Mouse (Mus musculus): ENCODE results near the gene Cpm. TPM values are rescaled to one million over a fixed set of nuclear protein-coding genes. Genes with fewer than 3 reads are reported as not detected.
A peak's percentile ranks its signal among the peaks of the same experiment; 100 is the strongest.
"Not testable (repeated sequence)": the region's sequence is repeated elsewhere in the genome, so short reads cannot be mapped to it uniquely, and the experiment has no call there.

Cpm gene
- total RNA-seq, 4 experiments from 2014 or later = 7.6 to 8.4 (median 8.1) TPM

DNA sequence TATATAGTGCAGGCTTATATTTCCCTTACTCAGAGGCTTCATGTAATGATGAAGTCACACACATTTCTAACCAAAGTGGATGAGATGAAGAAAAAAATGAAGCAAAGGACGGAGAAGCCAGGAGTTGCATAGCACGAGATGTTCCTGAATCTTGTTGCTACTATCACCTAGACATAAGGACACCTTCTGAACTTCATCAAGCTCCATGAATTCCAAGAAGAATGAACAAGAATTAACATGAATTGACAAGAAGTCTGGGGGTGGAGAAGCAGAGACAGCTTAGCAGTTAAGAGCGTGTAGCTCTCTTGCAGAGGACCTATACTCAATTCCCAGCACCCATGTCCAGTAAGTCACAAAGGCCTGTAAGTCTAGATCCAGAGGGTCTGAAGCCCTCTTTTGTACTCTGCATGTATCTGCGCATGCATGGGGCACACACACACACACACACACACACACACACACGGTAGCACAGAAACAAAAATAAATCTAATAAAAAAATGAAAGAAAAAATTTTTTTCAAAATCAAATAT, 36.2 kb upstream of the Cpm start:
- DNase-seq (ENCODE audit: low spot score in 2 of 2) = no peak

DNA sequence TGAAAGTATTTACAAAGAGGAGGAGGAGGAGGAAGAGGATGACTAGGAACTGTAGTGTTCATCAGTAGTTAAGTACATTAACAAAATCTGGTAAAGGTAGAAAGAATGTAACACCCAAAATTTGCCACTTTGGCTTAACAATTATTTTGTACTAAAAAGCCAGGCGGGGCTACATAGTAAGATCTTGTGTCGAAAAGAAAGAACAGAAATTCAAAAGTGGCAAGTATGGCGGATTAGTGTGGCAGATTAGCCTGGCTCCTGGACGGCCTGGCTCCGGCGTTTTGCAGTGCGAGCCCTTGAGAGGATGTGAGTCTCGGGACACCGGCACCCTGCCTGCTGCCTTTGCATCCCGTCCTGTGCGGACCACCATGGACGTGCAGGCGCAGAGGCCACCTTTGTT, 35.4 kb upstream of the Cpm start:
- DNase-seq (ENCODE audit: low spot score in 2 of 2) = no peak

DNA sequence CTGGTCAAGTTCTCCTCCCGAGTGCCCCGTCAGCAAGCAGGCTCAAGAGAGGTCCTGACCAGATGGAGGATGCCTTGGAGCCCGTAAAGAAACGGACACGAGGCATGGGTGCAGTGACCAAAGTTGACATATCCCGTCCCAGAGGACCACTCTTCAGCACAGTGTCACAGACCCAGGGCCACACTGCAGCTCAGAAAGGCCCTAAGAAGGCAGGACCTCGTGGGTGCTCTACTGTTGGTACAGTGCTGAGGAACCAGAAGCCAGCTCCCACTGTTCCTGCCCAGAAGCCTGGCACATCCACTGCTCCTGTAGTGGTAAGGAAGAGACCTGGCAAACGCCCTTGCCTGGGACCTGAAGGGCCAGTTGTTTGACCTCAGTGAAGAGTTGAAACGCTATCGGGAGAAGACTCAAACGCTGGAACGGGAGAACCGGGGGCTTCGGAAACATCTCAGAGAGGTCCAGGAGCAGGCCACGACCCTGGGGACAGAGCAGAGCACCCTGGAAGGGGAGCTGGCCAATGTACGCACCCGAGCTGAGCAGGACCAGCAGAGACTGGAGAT, 34.9 kb upstream of the Cpm start:
- no peak for DNase-seq (ENCODE audit: low spot score in 2 of 2)

DNA sequence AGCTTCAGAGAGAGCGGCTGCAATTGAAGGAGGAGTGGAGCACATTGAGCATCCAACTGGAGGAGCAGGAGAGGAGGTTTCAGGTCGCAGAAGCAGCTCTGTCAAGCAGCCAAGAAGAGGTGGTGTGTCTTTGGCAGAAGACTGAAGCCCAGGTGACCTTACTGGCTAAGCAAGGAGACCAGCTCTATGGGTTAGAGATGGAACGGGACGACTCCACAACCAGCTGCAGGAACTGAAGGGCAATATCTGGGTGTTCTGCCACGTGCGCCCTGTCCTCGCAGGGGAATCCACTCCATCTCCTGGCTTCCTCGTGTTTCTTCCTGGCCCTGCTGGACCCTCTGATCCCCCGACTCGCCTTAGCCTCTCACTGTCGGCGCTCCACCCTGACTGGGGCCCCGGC, 34.4 kb upstream of the Cpm start:
- DNase-seq (ENCODE audit: low spot score in 2 of 2) = no peak

DNA sequence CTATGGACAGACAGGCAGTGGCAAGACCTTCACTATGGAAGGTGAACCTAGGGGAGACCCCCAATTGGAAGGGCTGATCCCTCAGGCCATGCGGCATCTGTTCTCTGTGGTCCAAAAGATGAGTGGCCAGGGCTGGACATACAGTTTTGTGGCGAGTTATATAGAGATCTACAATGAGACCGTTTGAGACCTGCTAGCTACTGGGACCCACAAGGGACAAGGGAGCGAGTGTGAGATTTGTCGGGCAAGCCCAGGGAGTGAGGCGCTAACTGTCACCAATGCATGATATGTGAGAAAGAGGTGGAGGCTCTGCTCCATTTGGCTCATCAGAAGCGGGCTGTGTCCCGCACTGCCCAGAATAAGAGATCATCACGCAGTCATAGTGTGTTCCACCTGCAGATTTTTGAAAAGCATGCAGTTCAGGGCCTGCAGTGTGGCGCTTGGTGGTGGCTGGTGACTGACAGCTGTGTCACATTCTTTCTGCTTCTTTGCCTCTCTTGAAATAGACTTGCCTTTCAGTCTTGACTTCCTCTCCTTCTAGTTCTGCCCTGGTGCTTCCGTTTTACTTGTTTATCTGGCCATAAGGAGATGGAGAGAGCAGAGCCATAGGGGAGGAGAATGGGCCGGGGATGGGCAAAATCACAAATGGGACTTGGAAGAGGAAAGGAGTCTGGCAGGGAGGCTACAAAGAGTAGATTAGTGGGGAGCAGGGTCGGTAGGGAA, 33.7 kb upstream of the Cpm start:
- no peak for DNase-seq (ENCODE audit: low spot score in 2 of 2)

DNA sequence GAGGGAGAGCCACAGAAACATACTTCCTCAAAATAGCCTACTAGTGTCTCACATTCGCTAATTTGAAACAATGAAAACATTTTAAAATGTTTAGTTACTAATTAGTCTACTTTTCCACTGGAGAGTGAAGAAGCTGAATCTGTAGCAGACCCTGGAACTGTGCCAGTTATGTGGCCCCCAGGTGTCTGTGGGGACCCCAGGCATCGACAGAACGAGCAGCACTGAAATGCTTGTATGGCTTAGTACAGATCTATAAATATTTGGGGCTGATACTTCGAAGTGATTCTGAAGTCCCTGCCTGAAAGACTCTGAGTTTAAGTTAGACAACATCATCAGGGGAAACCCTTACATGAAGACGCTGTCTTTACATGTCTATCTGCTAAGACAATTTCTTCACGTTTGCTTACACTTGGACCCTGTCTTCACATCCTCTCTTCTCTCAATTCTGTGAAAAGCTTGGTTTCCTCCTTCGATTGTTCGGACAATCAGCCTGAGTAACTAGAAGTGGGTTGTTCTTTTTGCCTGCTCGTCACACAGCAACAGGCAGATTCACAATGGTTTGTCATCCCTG, 33.0 kb upstream of the Cpm start:
- no peak for DNase-seq (ENCODE audit: low spot score in 2 of 2)

- DNase-seq (ENCODE audit: low spot score in 2 of 2) = no peak
These were observed 32.5 kb upstream of the Cpm start for GRCm38 (mm10) chr10:117596771-117597324.

DNA sequence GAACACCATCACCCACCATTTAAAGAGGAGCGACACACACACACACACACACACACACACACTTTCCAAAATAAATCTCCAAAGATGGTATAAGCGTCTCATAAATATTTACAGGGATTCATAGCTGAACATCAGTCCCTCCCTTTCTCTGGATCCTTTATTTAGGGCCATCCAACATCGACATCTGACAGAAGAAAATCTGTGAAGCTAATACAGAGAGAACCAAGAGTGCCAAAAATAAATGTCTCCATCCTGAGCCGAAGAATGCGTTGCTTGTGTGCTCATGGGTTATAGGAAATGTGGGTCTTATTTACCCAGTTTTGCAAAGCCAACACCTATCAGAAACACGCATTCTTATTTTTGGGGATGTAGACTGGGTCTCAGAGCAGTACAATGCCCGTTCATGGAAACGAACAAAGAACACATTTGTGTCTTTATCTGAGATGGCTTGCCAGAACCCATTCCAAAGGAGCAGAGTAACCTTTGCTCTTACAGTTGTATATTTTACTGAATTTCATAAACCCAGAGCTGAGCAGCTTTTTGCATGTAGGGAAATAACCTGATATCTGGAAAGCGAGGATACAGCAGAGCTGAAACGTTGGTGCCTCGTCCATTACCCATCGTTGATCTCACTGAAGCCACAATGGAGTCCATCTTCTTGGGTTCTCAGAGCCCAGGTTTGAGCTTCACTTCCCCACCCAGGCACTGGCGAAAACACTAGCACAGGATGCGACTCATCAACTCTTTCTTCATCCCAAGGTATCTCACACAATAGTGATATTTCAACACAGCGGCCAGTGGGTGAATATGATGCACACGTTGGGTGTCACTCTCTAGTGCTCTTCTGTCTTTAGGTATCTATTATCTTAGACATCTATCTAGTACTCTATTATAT, 31.7 kb upstream of the Cpm start:
- not testable (repeated sequence) for DNase-seq (ENCODE audit: low spot score in 2 of 2)

DNA sequence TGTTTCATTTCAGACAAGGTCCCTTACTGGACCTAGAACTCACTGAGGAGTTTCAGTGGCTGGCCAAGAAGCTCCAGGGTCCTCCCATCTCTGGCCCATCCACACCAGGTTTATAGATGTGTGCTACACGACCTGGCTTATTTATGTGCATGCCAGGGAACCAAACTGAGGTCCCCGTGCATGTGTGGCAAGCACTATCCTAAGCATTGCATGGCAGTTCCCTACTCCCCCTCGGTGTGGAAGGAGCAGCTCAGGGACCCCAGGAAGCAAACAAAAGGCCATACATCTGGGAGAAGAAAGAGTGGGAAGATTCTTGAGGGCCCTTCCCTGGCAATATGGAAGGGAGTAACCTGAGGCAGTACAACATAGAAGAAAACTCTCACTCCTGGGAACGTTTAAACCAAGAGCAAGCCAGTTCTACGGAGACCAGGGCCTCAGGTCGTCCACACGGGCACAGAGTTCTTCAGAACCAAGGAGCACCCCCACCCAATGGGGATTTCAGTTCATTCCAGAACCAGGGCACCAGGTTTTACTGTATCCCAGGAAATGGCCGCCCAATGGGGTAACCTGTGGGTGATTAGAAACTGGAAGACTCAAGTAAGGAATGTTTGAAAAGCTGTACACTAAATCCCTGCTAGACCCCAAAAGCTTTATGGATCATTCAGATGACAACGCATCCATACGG, 30.9 kb upstream of the Cpm start:
- DNase-seq (ENCODE audit: low spot score in 2 of 2) = no peak

DNA sequence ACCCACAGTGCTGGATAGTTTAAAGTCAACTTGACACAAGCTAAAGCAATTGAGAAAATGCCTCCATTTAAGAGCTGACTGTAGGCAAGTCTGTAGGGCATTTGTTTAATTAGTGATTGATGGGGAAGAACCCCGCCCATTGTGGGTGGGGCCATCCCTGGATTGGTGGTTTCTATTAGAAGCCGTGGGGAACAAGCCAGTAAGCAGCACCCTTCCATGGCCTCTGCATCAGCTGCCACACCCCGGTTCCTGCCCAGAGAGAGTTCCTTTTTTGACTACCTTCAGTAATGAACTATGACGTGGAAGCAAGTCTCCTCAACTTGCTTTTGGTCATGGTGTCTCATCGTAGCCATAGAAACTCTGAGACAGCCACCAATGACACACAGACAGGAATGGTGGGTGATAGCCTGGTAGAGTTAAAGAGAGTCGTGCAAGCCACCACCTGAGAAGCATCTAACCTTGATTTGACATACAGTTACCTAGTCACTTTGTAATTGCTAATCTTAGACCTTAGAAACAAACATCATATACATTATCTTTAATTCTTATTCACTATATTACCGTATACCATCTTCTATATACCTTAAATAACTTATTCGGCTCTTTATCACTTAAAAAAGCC, 30.2 kb upstream of the Cpm start:
- not testable (repeated sequence) for DNase-seq (ENCODE audit: low spot score in 2 of 2)

- no peak for DNase-seq (ENCODE audit: low spot score in 2 of 2)
These were observed 27.9 kb upstream of the Cpm start for GRCm38 (mm10) chr10:117601146-117602035.

DNA sequence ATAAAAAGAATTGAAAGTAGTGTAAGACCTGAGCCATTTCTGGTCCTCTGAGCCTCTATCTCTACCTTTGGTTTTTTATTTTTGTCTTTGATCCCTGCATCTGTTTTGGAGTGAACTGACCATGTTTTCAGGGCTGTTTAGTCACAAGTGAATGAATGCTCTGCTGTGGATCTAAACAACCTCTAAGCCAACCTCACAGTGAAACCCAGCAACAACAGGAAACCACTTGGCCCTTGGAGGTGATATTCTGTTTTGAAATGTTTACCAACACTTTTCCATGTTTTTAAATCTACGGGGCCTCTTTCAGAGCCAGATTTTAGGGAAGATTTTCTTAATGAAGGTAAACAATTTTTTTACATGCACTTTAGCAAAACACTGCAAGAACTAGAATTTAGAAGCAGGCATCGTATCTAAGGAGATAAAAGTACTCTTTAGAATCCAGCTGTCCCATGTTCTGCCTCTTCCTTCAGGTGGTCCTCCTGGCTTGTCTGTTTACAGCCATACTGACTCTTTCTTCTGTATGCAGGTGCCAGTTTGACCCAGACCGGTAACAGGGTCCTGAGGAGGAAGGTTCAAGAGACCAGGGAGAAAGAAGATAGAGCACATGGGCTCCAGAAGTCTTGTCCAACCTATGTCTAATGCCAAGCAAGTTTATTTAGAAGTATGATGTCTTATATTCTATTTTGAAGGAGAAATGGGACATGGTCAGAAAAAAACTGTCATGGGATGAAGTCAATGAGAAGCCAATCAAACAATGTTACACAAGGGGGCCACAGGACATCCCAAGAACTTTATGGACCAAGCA, 26.8 kb upstream of the Cpm start:
- no peak for DNase-seq (ENCODE audit: low spot score in 2 of 2)

GRCm38 (mm10) chr10:117603130-117603833, 26.0 kb upstream of the Cpm start:
- no peak for DNase-seq (ENCODE audit: low spot score in 2 of 2)

- DNase-seq (ENCODE audit: low spot score in 2 of 2) = peak; percentile 34 to 71
These were observed 25.3 kb upstream of the Cpm start for GRCm38 (mm10) chr10:117603834-117604623.

DNA sequence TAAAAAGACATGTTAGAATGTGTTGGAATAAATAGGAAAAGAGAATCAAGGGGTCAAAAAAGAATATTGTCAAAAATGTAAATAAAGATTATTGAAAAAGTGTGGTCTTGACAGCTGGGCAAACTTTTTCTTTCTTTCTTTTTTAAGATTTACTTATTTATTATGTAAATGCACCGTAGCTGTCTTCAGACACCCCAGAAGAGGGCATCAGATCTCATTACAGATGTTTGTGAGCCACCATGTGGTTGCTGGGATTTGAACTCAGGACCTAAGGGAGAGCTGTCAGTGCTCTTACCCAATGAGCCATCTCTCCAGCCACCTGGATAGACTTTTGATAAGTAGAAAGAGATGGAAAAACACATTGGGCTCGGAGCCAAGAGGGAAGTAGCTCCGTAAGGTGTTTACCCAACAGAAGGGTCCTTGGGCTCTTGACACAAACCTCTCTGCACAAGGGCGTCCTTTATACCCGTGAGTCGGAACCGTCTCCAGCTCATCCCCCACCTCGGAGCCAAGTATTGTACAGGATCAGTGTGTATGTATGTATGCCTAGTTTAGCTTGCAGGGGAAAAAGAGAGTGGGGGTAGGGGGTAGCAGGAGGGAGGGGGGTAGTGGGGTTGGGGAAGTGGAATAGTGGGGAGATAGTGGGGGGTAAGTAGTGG, 24.5 kb upstream of the Cpm start:
- no peak for DNase-seq (ENCODE audit: low spot score in 2 of 2)
